In genomic region chr9:98583852-98584251, GRCm38 (mm10) we compare ENCODE assay signal across 13 mouse cellular contexts.
"Had no signal": no experiment of that assay in that cellular context is flagged by ENCODE, and none has a peak within 500 bp of the region (broad histone marks: within the 10 kb centered on the region; RNA-seq: fewer than 3 reads in every experiment).

No protein-coding gene starts in this region.

- H3K4me2 ChIP-seq: intestine, embryonic 15.5 days; kidney, embryonic 15.5 days; midbrain, embryonic 12.5 days; stomach, embryonic 15.5 days had no signal

- H3K27ac ChIP-seq: intestine, embryonic 15.5 days; kidney, embryonic 15.5 days; left cerebral cortex, adult 2 months; limb, embryonic 10.5 days; midbrain, embryonic 12.5 days; stomach, embryonic 15.5 days had no signal

- ATAC-seq: intestine, embryonic 15.5 days had no signal

- H3K27me3 ChIP-seq: intestine, embryonic 15.5 days; kidney, embryonic 15.5 days; megakaryocyte, embryonic 14.5 days; midbrain, embryonic 12.5 days; stomach, embryonic 15.5 days had no signal

- H3K9ac ChIP-seq: intestine, embryonic 15.5 days; kidney, embryonic 15.5 days; midbrain, embryonic 12.5 days; stomach, embryonic 15.5 days had no signal

- H3K4me1 ChIP-seq: intestine, embryonic 15.5 days; kidney, embryonic 15.5 days; limb, embryonic 10.5 days; megakaryocyte, embryonic 14.5 days; midbrain, embryonic 12.5 days; stomach, embryonic 15.5 days had no signal

- H3K4me3 ChIP-seq: intestine, embryonic 15.5 days; kidney, embryonic 15.5 days; left cerebral cortex, adult 2 months; limb, embryonic 10.5 days; megakaryocyte, embryonic 14.5 days; midbrain, embryonic 12.5 days; stomach, embryonic 15.5 days had no signal

- DNase-seq: kidney, adult 18-20 months; kidney, postnatal 25 days; lung, postnatal 4 days; right cerebral cortex, postnatal 14 days; thymus, adult 2 months; thymus, postnatal 36 days had no signal

- H3K9me3 ChIP-seq: intestine, embryonic 15.5 days; kidney, embryonic 15.5 days; limb, embryonic 10.5 days; megakaryocyte, embryonic 14.5 days; midbrain, embryonic 12.5 days; stomach, embryonic 15.5 days had no signal
